Mouse (Mus musculus) C2C12 (cell line): ENCODE measurements at regions not wholly inside any gene's neighbourhood (a gene's known extent, or its start where the extent isn't known, plus 50 kb on each side); places are given as distances from the start of the nearest gene placed in this dataset.

Source experiments
- H3K27me3 ChIP-seq: one replicate; pipeline ENCODE4 v1.6.1; 2011; ENCODE audit not compliant: control insufficient read depth, insufficient read depth, insufficient read length
- H3K36me3 ChIP-seq: one replicate; pipeline ENCODE4 v1.6.1; 2011; ENCODE audit not compliant: control insufficient read depth, insufficient read depth
- H3K4me3 ChIP-seq: one replicate; pipeline ENCODE4 v1.5.1; 2011; ENCODE audit warnings: mild to moderate bottlenecking, control low read depth; ENCODE audit not compliant: poor library complexity, insufficient read depth, severe bottlenecking
- H3K79me2 ChIP-seq: one replicate; pipeline ENCODE4 v1.6.1; 2011; ENCODE audit not compliant: control insufficient read depth, insufficient read depth
- H3K79me3 ChIP-seq: one replicate; pipeline ENCODE4 v1.6.1; 2011; ENCODE audit warnings: low read depth, control low read depth
- H3ac ChIP-seq: one replicate; pipeline ENCODE3; 2011; ENCODE audit warnings: low read depth; ENCODE audit not compliant: control insufficient read depth, insufficient read length
- CEBPB ChIP-seq: IDR thresholded peaks from one replicate; pipeline ENCODE4 v1.6.1; 2011; ENCODE audit warnings: low read depth, mild to moderate bottlenecking, control low read depth, moderate library complexity
- CTCF ChIP-seq: IDR thresholded peaks from one replicate; pipeline ENCODE4 v1.5.1; 2011; ENCODE audit not compliant: control insufficient read depth, insufficient read depth, insufficient read length
- FOSL1 ChIP-seq: IDR thresholded peaks from one replicate; pipeline ENCODE4 v1.8.0; 2011; ENCODE audit warnings: mild to moderate bottlenecking, low read length; ENCODE audit not compliant: poor library complexity, insufficient read depth, severe bottlenecking
- MAX ChIP-seq: IDR thresholded peaks from one replicate; pipeline ENCODE4 v1.6.1; 2011; ENCODE audit warnings: mild to moderate bottlenecking, control low read depth
- MYOD1 ChIP-seq: IDR thresholded peaks from one replicate; pipeline ENCODE4 v1.6.1; 2011; ENCODE audit warnings: low read depth; ENCODE audit not compliant: control insufficient read depth, insufficient read length
- MYOG ChIP-seq: IDR thresholded peaks from one replicate; pipeline ENCODE4 v1.6.1; 2011; ENCODE audit not compliant: control insufficient read depth, insufficient read length; ENCODE audit errors: extremely low read depth
- USF1 ChIP-seq: IDR thresholded peaks from one replicate; pipeline ENCODE4 v1.6.1; 2011; ENCODE audit warnings: low read depth, mild to moderate bottlenecking, control low read depth, moderate library complexity

GRCm38 (mm10) chr3:35097766-35098165, 447.6 kb downstream of the Sox2 start:
- H3K79me2 ChIP-seq, result no peaks in the 10 kb centered on the region
- H3K4me3 ChIP-seq, result no peak overlapping the region
- H3K79me3 ChIP-seq, result no peaks in the 10 kb centered on the region
- H3K36me3 ChIP-seq, result no peaks in the 10 kb centered on the region
- TF ChIP-seq FOSL1, result no peak
- no peak for TF ChIP-seq MYOG
- TF ChIP-seq MAX, result no peak
- TF ChIP-seq MYOD1, result no peak
- no peak for TF ChIP-seq CTCF
- no peak for TF ChIP-seq USF1
- no peak for TF ChIP-seq CEBPB
- H3K27me3 ChIP-seq, result no peaks in the 10 kb centered on the region
- H3ac ChIP-seq, result no peak overlapping the region

GRCm38 (mm10) chr3:35099226-35099625, 449.0 kb downstream of the Sox2 start:
- H3K36me3 ChIP-seq, result no peaks in the 10 kb centered on the region
- no peak overlapping the region for H3K4me3 ChIP-seq
- H3ac ChIP-seq, result no peak overlapping the region
- no peaks in the 10 kb centered on the region for H3K79me3 ChIP-seq
- TF ChIP-seq MYOG, result no peak
- TF ChIP-seq CEBPB, result no peak
- TF ChIP-seq MYOD1, result no peak
- no peak for TF ChIP-seq CTCF
- no peak for TF ChIP-seq MAX
- no peak for TF ChIP-seq USF1
- TF ChIP-seq FOSL1, result no peak
- no peaks in the 10 kb centered on the region for H3K27me3 ChIP-seq
- H3K79me2 ChIP-seq, result no peaks in the 10 kb centered on the region

GRCm38 (mm10) chr3:35099876-35100420, 449.7 kb downstream of the Sox2 start:
- TF ChIP-seq MAX (no peak), USF1 (no peak), MYOD1 (no peak), FOSL1 (no peak), CTCF (no peak), CEBPB (no peak), MYOG (no peak)
- Histone ChIP-seq H3K27me3 (no peaks in the 10 kb centered on the region), H3K36me3 (no peaks in the 10 kb centered on the region), H3K79me3 (no peaks in the 10 kb centered on the region), H3K4me3 (no peak overlapping the region), H3K79me2 (no peaks in the 10 kb centered on the region), H3ac (no peak overlapping the region)

- no peaks in the 10 kb centered on the region for H3K79me2 ChIP-seq
- H3K4me3 ChIP-seq, result no peak overlapping the region
- H3K79me3 ChIP-seq, result no peaks in the 10 kb centered on the region
- TF ChIP-seq FOSL1 (no peak), MAX (no peak), CTCF (no peak), MYOG (no peak), USF1 (no peak), CEBPB (no peak), MYOD1 (no peak)
- H3K36me3 ChIP-seq, result no peaks in the 10 kb centered on the region
- H3ac ChIP-seq, result no peak overlapping the region
- no peaks in the 10 kb centered on the region for H3K27me3 ChIP-seq
These were observed 451.1 kb downstream of the Sox2 start for GRCm38 (mm10) chr3:35101286-35101685.

- Histone ChIP-seq H3K79me3 (no peaks in the 10 kb centered on the region), H3K79me2 (no peaks in the 10 kb centered on the region), H3K36me3 (no peaks in the 10 kb centered on the region), H3K27me3 (no peaks in the 10 kb centered on the region), H3K4me3 (no peak overlapping the region), H3ac (no peak overlapping the region)
- TF ChIP-seq CTCF, result no peak
- no peak for TF ChIP-seq MAX
- TF ChIP-seq MYOD1, result no peak
- TF ChIP-seq MYOG, result no peak
- no peak for TF ChIP-seq USF1
- TF ChIP-seq FOSL1, result no peak
- TF ChIP-seq CEBPB, result no peak
These were observed 451.7 kb downstream of the Sox2 start for GRCm38 (mm10) chr3:35101951-35102350.

GRCm38 (mm10) chr3:35102715-35103591, 452.7 kb downstream of the Sox2 start:
- Histone ChIP-seq H3K79me2 (no peaks in the 10 kb centered on the region), H3K27me3 (no peaks in the 10 kb centered on the region), H3K36me3 (no peaks in the 10 kb centered on the region), H3ac (no peak overlapping the region), H3K4me3 (no peak overlapping the region), H3K79me3 (no peaks in the 10 kb centered on the region)
- TF ChIP-seq CTCF, result peak; percentile 2
- no peak for TF ChIP-seq USF1
- no peak for TF ChIP-seq CEBPB
